Mouse (Mus musculus): Measurements from ENCODE around the gene Celsr3. TPM values are rescaled to one million over a fixed set of nuclear protein-coding genes. Genes with fewer than 3 reads are reported as not detected.

Celsr3 gene
- polyA plus RNA-seq, 1 experiment from 2014 or later: 0.11 TPM

DNA sequence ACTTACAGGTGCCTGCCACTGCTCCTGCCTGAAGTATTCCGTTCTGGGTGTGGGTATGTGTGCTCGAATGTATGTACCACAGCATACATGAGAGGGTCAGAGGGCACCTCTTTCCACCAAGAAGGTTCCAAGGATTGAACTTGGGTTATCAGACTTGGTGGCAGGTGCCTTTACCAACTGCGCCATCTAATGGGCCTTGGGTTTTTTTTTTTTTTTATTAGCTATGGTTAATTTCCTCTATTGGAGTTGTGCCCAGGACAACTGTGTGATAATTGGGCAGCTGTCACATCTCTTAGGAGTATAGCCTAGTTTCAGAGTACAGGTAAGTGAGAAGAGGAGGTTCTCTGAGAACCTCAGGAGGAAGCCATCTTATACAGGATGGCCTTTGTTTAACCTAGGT, 26.6 kb upstream of the Celsr3 start:
- H3K4me2 ChIP-seq (ENCODE audit: low read length): no peak overlapping the region
- peaks cover 44% of the 10 kb centered on the region for H3K36me3 ChIP-seq (ENCODE audit: insufficient read depth, low read length)
- no peak for ATAC-seq (replicated peaks; ENCODE audit: low FRiP score, low read depth)
- H3K27ac ChIP-seq: no peak overlapping the region
- H3K4me3 ChIP-seq (replicated peaks; ENCODE audit: low read depth, low read length): no peak overlapping the region
- no peak overlapping the region for H3K9ac ChIP-seq (ENCODE audit: low read depth, low read length)
- DNase-seq (ENCODE audit: low spot score): no peak
- no peaks in the 10 kb centered on the region for H3K27me3 ChIP-seq (ENCODE audit: insufficient read depth, low read length)
- TF ChIP-seq CTCF (IDR thresholded peaks at IDR 0.05; ENCODE audit: low read depth): peak; percentile 3; the same call in 1 of the 2 replicates
- peaks cover 4% of the 10 kb centered on the region for H3K4me1 ChIP-seq (replicated peaks; ENCODE audit: insufficient read depth, low read length)
- H3K9me3 ChIP-seq (replicated peaks; ENCODE audit: low read length): no peaks in the 10 kb centered on the region
- WGBS: 80% methylated on average over 3 of the region's 3 CpGs

DNA sequence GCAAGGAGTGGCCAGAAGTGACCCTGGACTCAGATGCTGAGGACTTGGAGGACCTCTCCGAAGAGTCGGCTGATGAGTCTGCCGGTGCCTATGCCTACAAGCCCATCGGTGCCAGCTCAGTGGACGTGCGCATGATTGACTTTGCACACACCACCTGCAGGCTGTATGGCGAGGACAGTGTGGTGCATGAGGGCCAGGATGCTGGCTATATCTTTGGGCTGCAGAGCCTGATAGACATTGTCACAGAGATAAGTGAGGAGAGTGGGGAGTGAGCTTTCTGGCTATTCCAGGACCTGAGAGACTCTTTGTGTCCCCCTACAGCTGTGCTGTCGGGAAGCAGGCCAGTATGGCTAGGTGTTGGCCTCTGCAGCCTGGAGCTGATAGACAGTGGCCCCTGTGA, 20.4 kb upstream of the Celsr3 start:
- Histone ChIP-seq H3K27ac (no peak overlapping the region), H3K4me3 (replicated peaks; ENCODE audit: low read depth, low read length) (no peak overlapping the region), H3K9me3 (replicated peaks; ENCODE audit: low read length) (no peaks in the 10 kb centered on the region), H3K36me3 (ENCODE audit: insufficient read depth, low read length) (peaks cover 40% of the 10 kb centered on the region), H3K4me2 (ENCODE audit: low read length) (no peak overlapping the region), H3K4me1 (replicated peaks; ENCODE audit: insufficient read depth, low read length) (peaks cover 7% of the 10 kb centered on the region; the same call in 1 of the 2 replicates), H3K27me3 (ENCODE audit: insufficient read depth, low read length) (no peaks in the 10 kb centered on the region), H3K9ac (ENCODE audit: low read depth, low read length) (no peak overlapping the region)
- no peak for TF ChIP-seq CTCF (IDR thresholded peaks at IDR 0.05; ENCODE audit: low read depth)
- ATAC-seq (replicated peaks; ENCODE audit: low FRiP score, low read depth) (no peak), DNase-seq (ENCODE audit: low spot score) (no peak)
- WGBS: 91% methylated on average over 8 of the region's 8 CpGs

DNA sequence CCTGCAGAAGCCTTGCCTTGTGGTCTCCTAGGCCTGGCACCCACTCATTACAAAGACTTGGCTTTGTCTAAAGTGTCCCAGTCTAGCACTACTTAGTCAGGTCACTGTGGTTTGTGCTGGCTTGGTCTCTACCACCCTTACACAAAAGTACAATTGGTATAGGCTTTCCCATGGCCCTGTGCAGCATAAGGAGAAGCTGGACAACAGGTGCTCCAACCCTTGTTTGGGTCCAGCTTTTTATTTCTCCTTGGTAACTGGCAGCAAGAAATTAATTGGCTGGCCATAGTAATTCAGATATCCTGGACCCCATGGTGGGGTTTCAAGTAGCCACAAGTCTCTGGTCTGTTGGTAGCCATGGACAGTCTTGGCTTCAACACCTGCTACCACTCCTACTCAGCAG, 19.7 kb upstream of the Celsr3 start:
- no peaks in the 10 kb centered on the region for H3K27me3 ChIP-seq (ENCODE audit: insufficient read depth, low read length)
- no peak overlapping the region for H3K4me3 ChIP-seq (replicated peaks; ENCODE audit: low read depth, low read length)
- DNase-seq (ENCODE audit: low spot score) (no peak), ATAC-seq (replicated peaks; ENCODE audit: low FRiP score, low read depth) (no peak)
- H3K9ac ChIP-seq (ENCODE audit: low read depth, low read length): no peak overlapping the region
- H3K4me2 ChIP-seq (ENCODE audit: low read length): no peak overlapping the region
- no peak overlapping the region for H3K27ac ChIP-seq
- H3K4me1 ChIP-seq (replicated peaks; ENCODE audit: insufficient read depth, low read length): peaks cover 7% of the 10 kb centered on the region; the same call in 1 of the 2 replicates
- H3K9me3 ChIP-seq (replicated peaks; ENCODE audit: low read length): no peaks in the 10 kb centered on the region
- TF ChIP-seq CTCF (IDR thresholded peaks at IDR 0.05; ENCODE audit: low read depth): no peak
- H3K36me3 ChIP-seq (ENCODE audit: insufficient read depth, low read length): peaks cover 36% of the 10 kb centered on the region

DNA sequence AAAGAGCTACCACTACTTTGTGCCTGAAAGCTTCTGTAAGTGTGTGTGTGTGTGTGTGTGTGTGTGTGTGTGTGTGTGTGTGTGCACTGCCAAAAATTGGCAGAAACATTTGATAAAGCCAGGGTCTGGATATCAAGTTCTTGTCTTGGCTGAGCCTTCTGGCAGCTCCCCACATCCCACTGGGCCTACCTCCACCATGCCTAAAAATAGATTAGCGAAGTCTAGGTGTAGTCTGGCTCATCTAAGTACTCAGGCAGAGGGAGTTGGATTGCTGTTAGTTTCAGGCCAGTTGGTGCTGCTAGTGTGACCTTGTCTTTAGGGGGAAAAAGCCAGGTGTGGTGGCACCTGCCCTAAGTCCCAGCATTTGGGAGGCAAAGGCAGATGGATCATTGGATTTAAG, 19.3 kb upstream of the Celsr3 start:
- Histone ChIP-seq H3K4me1 (replicated peaks; ENCODE audit: insufficient read depth, low read length) (peaks cover 7% of the 10 kb centered on the region; the same call in 1 of the 2 replicates), H3K4me2 (ENCODE audit: low read length) (no peak overlapping the region), H3K9me3 (replicated peaks; ENCODE audit: low read length) (no peaks in the 10 kb centered on the region), H3K27me3 (ENCODE audit: insufficient read depth, low read length) (no peaks in the 10 kb centered on the region), H3K36me3 (ENCODE audit: insufficient read depth, low read length) (peaks cover 36% of the 10 kb centered on the region), H3K4me3 (replicated peaks; ENCODE audit: low read depth, low read length) (no peak overlapping the region), H3K27ac (no peak overlapping the region), H3K9ac (ENCODE audit: low read depth, low read length) (no peak overlapping the region)
- DNase-seq (ENCODE audit: low spot score): no peak
- ATAC-seq (replicated peaks; ENCODE audit: low FRiP score, low read depth): no peak
- 91% methylated on average over 1 of the region's 1 CpGs for WGBS
- TF ChIP-seq CTCF (IDR thresholded peaks at IDR 0.05; ENCODE audit: low read depth): no peak

DNA sequence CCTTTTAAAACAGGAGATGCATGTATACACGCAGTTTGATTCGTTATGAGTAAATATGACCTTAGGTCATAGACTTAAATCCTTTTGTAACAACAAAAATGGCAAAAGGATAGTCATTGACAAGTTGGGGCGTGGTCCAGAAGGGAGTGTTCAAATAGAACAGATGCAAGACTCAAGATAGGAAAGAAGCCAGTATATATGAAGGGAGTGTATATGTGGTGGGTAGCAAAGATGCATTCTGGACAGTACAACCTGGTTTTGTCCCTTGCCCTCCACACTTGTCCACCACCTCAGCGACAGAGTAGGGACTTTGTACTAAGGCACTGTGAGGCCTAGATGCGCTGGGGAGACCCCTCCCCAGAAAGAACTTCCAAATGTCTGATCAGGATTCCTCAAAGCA, 18.4 kb upstream of the Celsr3 start:
- Histone ChIP-seq H3K9ac (ENCODE audit: low read depth, low read length) (no peak overlapping the region), H3K4me1 (replicated peaks; ENCODE audit: insufficient read depth, low read length) (peaks cover 7% of the 10 kb centered on the region; the same call in 1 of the 2 replicates), H3K27me3 (ENCODE audit: insufficient read depth, low read length) (no peaks in the 10 kb centered on the region), H3K4me3 (replicated peaks; ENCODE audit: low read depth, low read length) (no peak overlapping the region), H3K9me3 (replicated peaks; ENCODE audit: low read length) (no peaks in the 10 kb centered on the region), H3K4me2 (ENCODE audit: low read length) (no peak overlapping the region), H3K27ac (no peak overlapping the region), H3K36me3 (ENCODE audit: insufficient read depth, low read length) (peaks cover 34% of the 10 kb centered on the region)
- TF ChIP-seq CTCF (IDR thresholded peaks at IDR 0.05; ENCODE audit: low read depth): no peak
- ATAC-seq (replicated peaks; ENCODE audit: low FRiP score, low read depth): 0 out of 2 replicates have a peak, but pooled peaks have one; percentile 0
- 65% methylated on average over 5 of the region's 5 CpGs for WGBS
- DNase-seq (ENCODE audit: low spot score): no peak

DNA sequence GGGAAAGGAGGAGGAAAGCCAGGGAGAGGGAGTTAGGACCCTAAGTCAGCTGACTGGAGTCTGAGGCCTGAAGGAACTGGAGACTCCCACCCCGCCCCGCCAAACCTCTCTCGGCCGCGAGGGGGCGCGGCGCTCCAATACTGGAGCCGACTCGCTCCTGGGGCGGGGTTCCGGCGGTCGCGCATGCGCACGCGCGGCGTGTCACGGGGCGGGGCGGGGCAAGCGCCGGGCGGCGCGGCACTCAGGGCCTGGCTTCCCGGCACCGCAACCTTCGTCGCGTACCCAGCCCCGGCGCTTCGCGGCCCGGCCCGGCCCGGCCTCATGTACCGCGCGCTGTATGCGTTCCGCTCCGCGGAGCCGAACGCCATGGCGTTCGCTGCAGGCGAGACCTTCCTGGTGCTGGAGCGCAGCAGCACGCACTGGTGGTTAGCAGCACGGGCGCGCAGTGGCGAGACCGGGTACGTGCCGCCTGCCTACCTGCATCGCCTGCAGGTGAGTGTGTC, 17.9 kb upstream of the Celsr3 start, which contains the start of gene Nckipsd:
Gene Nckipsd, plus strand, starts transcription at position 206 of the 503 bp plus-strand sequence.
- ATAC-seq (replicated peaks; ENCODE audit: low FRiP score, low read depth): peak; percentile 85
- Histone ChIP-seq H3K4me1 (replicated peaks; ENCODE audit: insufficient read depth, low read length) (peaks cover 7% of the 10 kb centered on the region; the same call in 1 of the 2 replicates), H3K36me3 (ENCODE audit: insufficient read depth, low read length) (peaks cover 38% of the 10 kb centered on the region), H3K27ac (peak within 1 kb of the TSS; percentile 48), H3K9ac (ENCODE audit: low read depth, low read length) (peak within 1 kb of the TSS; percentile 77), H3K4me2 (ENCODE audit: low read length) (peak within 1 kb of the TSS; percentile 95), H3K4me3 (replicated peaks; ENCODE audit: low read depth, low read length) (peak within 1 kb of the TSS; percentile 74), H3K27me3 (ENCODE audit: insufficient read depth, low read length) (no peaks in the 10 kb centered on the region), H3K9me3 (replicated peaks; ENCODE audit: low read length) (no peaks in the 10 kb centered on the region)
- peak; percentile 93 for DNase-seq (ENCODE audit: low spot score)
- under 1% methylated on average over 44 of the region's 62 CpGs for WGBS
- TF ChIP-seq CTCF (IDR thresholded peaks at IDR 0.05; ENCODE audit: low read depth): peak; percentile 81

DNA sequence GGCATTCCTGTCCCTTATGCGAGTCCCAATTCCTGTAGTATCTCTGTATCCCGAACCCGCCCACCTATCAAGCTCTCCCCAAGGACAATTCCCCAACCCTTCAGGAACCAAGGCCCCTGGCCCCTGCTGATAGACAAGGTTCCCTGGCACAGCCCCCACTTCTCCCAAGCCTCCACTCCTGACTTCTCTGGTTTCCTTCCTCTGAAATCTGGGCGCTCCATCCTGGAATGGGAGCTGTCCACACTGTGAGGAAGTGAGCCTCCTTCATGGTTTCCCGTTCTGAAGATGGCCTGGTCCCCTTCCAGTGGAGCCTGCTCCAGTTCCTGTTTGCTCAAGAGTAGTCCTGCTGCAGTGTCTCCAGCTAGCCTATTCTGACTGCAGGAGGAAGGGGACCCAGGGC, 16.9 kb upstream of the Celsr3 start:
- WGBS: 43% methylated on average over 5 of the region's 5 CpGs
- peaks cover 43% of the 10 kb centered on the region for H3K36me3 ChIP-seq (ENCODE audit: insufficient read depth, low read length)
- H3K27ac ChIP-seq: no peak overlapping the region
- DNase-seq (ENCODE audit: low spot score): peak; percentile 31
- peak overlapping the region; percentile 95 for H3K4me2 ChIP-seq (ENCODE audit: low read length)
- H3K9me3 ChIP-seq (replicated peaks; ENCODE audit: low read length): no peaks in the 10 kb centered on the region
- TF ChIP-seq CTCF (IDR thresholded peaks at IDR 0.05; ENCODE audit: low read depth): no peak
- H3K4me3 ChIP-seq (replicated peaks; ENCODE audit: low read depth, low read length): peak overlapping the region; percentile 74; the same call in 1 of the 2 replicates
- H3K27me3 ChIP-seq (ENCODE audit: insufficient read depth, low read length): no peaks in the 10 kb centered on the region
- peaks cover 7% of the 10 kb centered on the region; the same call in 1 of the 2 replicates for H3K4me1 ChIP-seq (replicated peaks; ENCODE audit: insufficient read depth, low read length)
- H3K9ac ChIP-seq (ENCODE audit: low read depth, low read length): peak overlapping the region; percentile 77
- ATAC-seq (replicated peaks; ENCODE audit: low FRiP score, low read depth): no peak

Data from kidney, postnatal 0 days (tissue).